Mouse (Mus musculus): ENCODE data around the gene Flt4.
"Not testable (repeated sequence)": the region's sequence is repeated elsewhere in the genome, so short reads cannot be mapped to it uniquely, and the experiment has no call there.

Flt4 gene

GRCm38 (mm10) chr11:49608938-49609867 is at the start of gene Flt4:
Gene Flt4, plus strand, starts transcription at chr11:49609263.
- not testable (repeated sequence) for DNase-seq (ENCODE audit: low spot score)

GRCm38 (mm10) chr11:49575054-49575453 is 34.0 kb upstream of the Flt4 start:
- DNase-seq (ENCODE audit: low spot score) = not testable (repeated sequence)

- not testable (repeated sequence) for DNase-seq (ENCODE audit: low spot score)
Measured at GRCm38 (mm10) chr11:49580452-49580851, 28.6 kb upstream of the Flt4 start.

GRCm38 (mm10) chr11:49590213-49590612 is 18.9 kb upstream of the Flt4 start:
- no peak for DNase-seq (ENCODE audit: low spot score)

GRCm38 (mm10) chr11:49597149-49597548 is 11.9 kb upstream of the Flt4 start:
- not testable (repeated sequence) for DNase-seq (ENCODE audit: low spot score)

- DNase-seq (ENCODE audit: low spot score) = not testable (repeated sequence)
Measured at GRCm38 (mm10) chr11:49608306-49608705, 757 bp upstream of the Flt4 start.

- not testable (repeated sequence) for DNase-seq (ENCODE audit: low spot score)
Measured at GRCm38 (mm10) chr11:49609868-49610824, 1.1 kb downstream of the Flt4 start.

GRCm38 (mm10) chr11:49611349-49611748 is 2.3 kb downstream of the Flt4 start:
- DNase-seq (ENCODE audit: low spot score) = not testable (repeated sequence)

- no peak for DNase-seq (ENCODE audit: low spot score)
Measured at GRCm38 (mm10) chr11:49612154-49612553, 3.1 kb downstream of the Flt4 start.

GRCm38 (mm10) chr11:49613349-49613748 is 4.3 kb downstream of the Flt4 start:
- no peak for DNase-seq (ENCODE audit: low spot score)

GRCm38 (mm10) chr11:49615856-49616725 is 7.0 kb downstream of the Flt4 start:
- no peak for DNase-seq (ENCODE audit: low spot score)

- no peak for DNase-seq (ENCODE audit: low spot score)
Measured at GRCm38 (mm10) chr11:49618476-49618875, 9.4 kb downstream of the Flt4 start.

GRCm38 (mm10) chr11:49621953-49622352 is 12.9 kb downstream of the Flt4 start:
- no peak for DNase-seq (ENCODE audit: low spot score)

- DNase-seq (ENCODE audit: low spot score) = no peak
Measured at GRCm38 (mm10) chr11:49624156-49624555, 15.1 kb downstream of the Flt4 start.

- DNase-seq (ENCODE audit: low spot score) = no peak
Measured at GRCm38 (mm10) chr11:49625863-49626262, 16.8 kb downstream of the Flt4 start.

GRCm38 (mm10) chr11:49626748-49627147 is 17.7 kb downstream of the Flt4 start:
- no peak for DNase-seq (ENCODE audit: low spot score)

- no peak for DNase-seq (ENCODE audit: low spot score)
Measured at GRCm38 (mm10) chr11:49631154-49631553, 22.1 kb downstream of the Flt4 start.

- no peak for DNase-seq (ENCODE audit: low spot score)
Measured at GRCm38 (mm10) chr11:49632256-49632655, 23.2 kb downstream of the Flt4 start.

GRCm38 (mm10) chr11:49634101-49634500 is 25.0 kb downstream of the Flt4 start:
- DNase-seq (ENCODE audit: low spot score) = no peak

- DNase-seq (ENCODE audit: low spot score) = no peak
Measured at GRCm38 (mm10) chr11:49635671-49636070, 26.6 kb downstream of the Flt4 start.

- no peak for DNase-seq (ENCODE audit: low spot score)
Measured at GRCm38 (mm10) chr11:49636449-49636848, 27.4 kb downstream of the Flt4 start.

All from urinary bladder, postnatal 25 days (tissue).